Mouse (Mus musculus) stomach, postnatal 0 days (tissue): ENCODE measurements around the gene Bid.

Source experiments
- CTCF ChIP-seq: IDR thresholded peaks from 2 replicates; pipeline ENCODE4 v1.5.1; 2016; ENCODE audit warnings: antibody characterized with exemption, low read depth, mild to moderate bottlenecking, moderate library complexity
- EP300 ChIP-seq: optimal IDR thresholded peaks from 2 replicates; pipeline ENCODE3; 2016; ENCODE audit warnings: antibody characterized with exemption

DNA sequence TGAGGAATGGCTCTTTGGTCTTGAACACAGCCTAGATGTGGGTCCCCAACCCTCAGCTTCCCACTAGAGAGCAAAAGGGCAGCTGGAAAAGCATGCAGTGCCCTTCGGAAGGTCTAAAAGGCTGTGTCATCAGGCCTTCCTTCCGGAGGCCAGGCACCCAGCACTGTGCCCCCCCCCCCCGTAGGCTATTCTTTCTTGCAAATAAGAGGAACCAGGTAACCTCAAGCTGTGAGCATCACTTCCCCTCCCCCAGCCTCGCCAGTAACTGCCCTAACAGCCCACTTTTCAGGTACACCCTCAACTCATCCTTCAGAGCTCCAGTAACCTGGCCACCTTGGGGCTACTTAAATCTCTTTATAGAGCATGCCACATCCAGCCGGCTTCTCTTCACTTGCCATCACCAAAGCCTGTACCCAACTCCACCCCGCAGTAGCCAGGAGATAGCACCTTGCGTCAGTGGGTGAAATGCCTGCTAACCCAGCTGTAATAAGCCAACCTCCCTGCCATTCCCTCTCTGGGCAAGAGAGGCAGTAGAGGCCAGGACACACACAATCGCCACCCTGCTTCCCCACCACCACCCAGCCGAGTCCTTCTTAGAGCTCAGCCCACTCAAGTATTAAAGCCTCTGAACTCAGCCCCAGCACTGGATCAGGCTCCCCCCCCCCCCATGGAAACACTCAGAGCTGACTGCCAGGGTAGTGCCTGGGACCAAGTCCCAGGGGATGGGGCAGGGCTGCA lies 1.6 kb downstream of the Bid start:
- TF ChIP-seq CTCF (peak; percentile 59), EP300 (no peak)
